ENCODE assay signal across 10 mouse cellular contexts in genomic region chr11:11823980-11824911, GRCm38 (mm10). TPM values are rescaled to one million over a fixed set of nuclear protein-coding genes. Genes with fewer than 3 reads are reported as not detected.
A peak's percentile ranks its signal among the peaks of the same experiment; 100 is the strongest.
DNase-seq lines count a peak whose midpoint lies in the region; ATAC-seq and TF ChIP-seq lines count a peak whose summit lies in the region.
"Had no signal": no experiment of that assay in that cellular context is flagged by ENCODE, and none has a peak within 500 bp of the region (broad histone marks: within the 10 kb centered on the region; RNA-seq: fewer than 3 reads in every experiment).

No protein-coding gene starts in this region.

- H3K4me3 ChIP-seq in neural tube, embryonic 13.5 days, result no peak overlapping the region
- H3K4me3 ChIP-seq in neural tube, embryonic 15.5 days (replicated peaks), result no peak overlapping the region
- H3K4me3 ChIP-seq in limb, embryonic 12.5 days (replicated peaks), result no peak overlapping the region
- no peak overlapping the region for H3K4me3 ChIP-seq in stomach, postnatal 0 days (ENCODE audit: low read depth, low read length)

- TF ChIP-seq EP300 in stomach, postnatal 0 days (optimal IDR thresholded peaks at IDR 0.05), result no peak

- TF ChIP-seq CTCF in stomach, postnatal 0 days (IDR thresholded peaks at IDR 0.05; ENCODE audit: low read depth), result no peak

- WGBS in neural tube, embryonic 13.5 days, result 18% methylated on average over 12 of the region's 12 CpGs
- 30% methylated on average over 12 of the region's 12 CpGs for WGBS in neural tube, embryonic 15.5 days
- 38% methylated on average over 12 of the region's 12 CpGs for WGBS in limb, embryonic 12.5 days
- WGBS in stomach, postnatal 0 days, result 38% methylated on average over 12 of the region's 12 CpGs

- no peak overlapping the region for H3K27ac ChIP-seq in neural tube, embryonic 13.5 days (replicated peaks)
- no peak overlapping the region; the same call in 1 of the 2 replicates for H3K27ac ChIP-seq in neural tube, embryonic 15.5 days (replicated peaks)
- H3K27ac ChIP-seq in limb, embryonic 12.5 days, result peak overlapping the region; percentile 69
- peak overlapping the region; percentile 76 for H3K27ac ChIP-seq in stomach, postnatal 0 days (replicated peaks)

- H3K9me3 ChIP-seq in neural tube, embryonic 13.5 days, result no peaks in the 10 kb centered on the region
- H3K9me3 ChIP-seq in neural tube, embryonic 15.5 days (replicated peaks), result no peaks in the 10 kb centered on the region
- no peaks in the 10 kb centered on the region for H3K9me3 ChIP-seq in limb, embryonic 12.5 days
- H3K9me3 ChIP-seq in stomach, postnatal 0 days (ENCODE audit: control insufficient read depth, low read length), result no peaks in the 10 kb centered on the region

- H3K36me3 ChIP-seq in neural tube, embryonic 13.5 days, result no peaks in the 10 kb centered on the region
- H3K36me3 ChIP-seq in neural tube, embryonic 15.5 days, result no peaks in the 10 kb centered on the region
- H3K36me3 ChIP-seq in limb, embryonic 12.5 days, result no peaks in the 10 kb centered on the region
- H3K36me3 ChIP-seq in stomach, postnatal 0 days (ENCODE audit: control insufficient read depth, insufficient read depth, low read length), result no peaks in the 10 kb centered on the region

- peak; percentile 63 for DNase-seq in embryo, embryonic 10 days (ENCODE audit: low spot score)
- DNase-seq in embryo, embryonic 10.5 days (ENCODE audit: low spot score), result no peak
- DNase-seq in stomach, postnatal 0 days (ENCODE audit: low spot score), result peak; percentile 19
- no peak for DNase-seq in adrenal gland, postnatal 36 days
- no peak for DNase-seq in thymus, postnatal 0 days (ENCODE audit: low spot score)
- DNase-seq: kidney, adult 2 months; thymus, postnatal 36 days had no signal

- H3K27me3 ChIP-seq in neural tube, embryonic 13.5 days, result no peaks in the 10 kb centered on the region; the same call in 1 of the 2 replicates
- H3K27me3 ChIP-seq in neural tube, embryonic 15.5 days (replicated peaks), result no peaks in the 10 kb centered on the region
- H3K27me3 ChIP-seq in limb, embryonic 12.5 days, result no peaks in the 10 kb centered on the region
- H3K27me3 ChIP-seq in stomach, postnatal 0 days (ENCODE audit: control insufficient read depth, insufficient read depth, low read length), result no peaks in the 10 kb centered on the region

- H3K4me1 ChIP-seq in neural tube, embryonic 13.5 days (replicated peaks), result peaks cover 66% of the 10 kb centered on the region
- peaks cover 32% of the 10 kb centered on the region for H3K4me1 ChIP-seq in neural tube, embryonic 15.5 days
- peaks cover 75% of the 10 kb centered on the region for H3K4me1 ChIP-seq in limb, embryonic 12.5 days (replicated peaks)
- peaks cover 4% of the 10 kb centered on the region for H3K4me1 ChIP-seq in stomach, postnatal 0 days (replicated peaks; ENCODE audit: control insufficient read depth, insufficient read depth)

- ATAC-seq in neural tube, embryonic 13.5 days (ENCODE audit: low read depth), result no peak
- no peak for ATAC-seq in neural tube, embryonic 15.5 days (ENCODE audit: low FRiP score)
- no peak for ATAC-seq in limb, embryonic 12.5 days (ENCODE audit: insufficient number of reproducible peaks, insufficient read depth, low FRiP score, low TSS enrichment, low read depth)
- ATAC-seq in stomach, postnatal 0 days (ENCODE audit: low FRiP score, low TSS enrichment), result no peak

- no peak overlapping the region for H3K4me2 ChIP-seq in neural tube, embryonic 13.5 days
- H3K4me2 ChIP-seq in neural tube, embryonic 15.5 days, result no peak overlapping the region
- H3K4me2 ChIP-seq in limb, embryonic 12.5 days, result no peak overlapping the region
- H3K4me2 ChIP-seq in stomach, postnatal 0 days (replicated peaks; ENCODE audit: low read depth), result no peak overlapping the region

- 0 out of 2 replicates have a peak overlapping the region, but pooled peaks have one; percentile 34 for H3K9ac ChIP-seq in neural tube, embryonic 13.5 days
- no peak overlapping the region for H3K9ac ChIP-seq in neural tube, embryonic 15.5 days (replicated peaks)
- H3K9ac ChIP-seq in limb, embryonic 12.5 days (replicated peaks), result no peak overlapping the region
- H3K9ac ChIP-seq in stomach, postnatal 0 days (ENCODE audit: low read length), result no peak overlapping the region

RNA-seq across cellular contexts. Expression of gene Fignl1, which starts 15.5 kb away (rescaled TPM):
- polyA plus RNA-seq in neural tube, embryonic 13.5 days (2015; fragmentation: Nextera tagmentation; extraction: Ambion mirVana), result 13.5 and 15.5 TPM in 2 replicates
- 8.7 and 19.6 TPM in 2 replicates for polyA plus RNA-seq in neural tube, embryonic 15.5 days (2015; fragmentation: Nextera tagmentation; extraction: Ambion mirVana)
- polyA plus RNA-seq in limb, embryonic 12.5 days (2016; fragmentation: Nextera tagmentation; extraction: Ambion mirVana), result 74.5 and 78.1 TPM in 2 replicates
- 9.5 and 10.5 TPM in 2 replicates for polyA plus RNA-seq in stomach, postnatal 0 days (2015; fragmentation: Nextera tagmentation; extraction: Ambion mirVana)
- total RNA-seq in adrenal gland, postnatal 36 days (2021), result 1 to 10 TPM; 3.4 to 3.7 TPM
- polyA plus RNA-seq in thymus, postnatal 0 days (2015; fragmentation: Nextera tagmentation; extraction: Ambion mirVana), result 62.4 and 65.6 TPM in 2 replicates

Comparison
In these comparisons a context has a peak if more than half of its experiments do, and no peak if none do; other contexts are left out.
1. DNase-seq: peak in embryo, embryonic 10 days (single experiment) and stomach, postnatal 0 days (single experiment); none in embryo, embryonic 10.5 days (single experiment), adrenal gland, postnatal 36 days (0 of 2) and thymus, postnatal 0 days (single experiment).
2. H3K27ac ChIP-seq: peak in limb, embryonic 12.5 days (single experiment) and stomach, postnatal 0 days (single experiment); none in neural tube, embryonic 13.5 days (single experiment) and neural tube, embryonic 15.5 days (single experiment).